Mouse (Mus musculus) monocyte, adult 2 months (primary cell): Measurements from ENCODE around the gene Prickle2.

Experiments
- DNase-seq, 2 experiments: peaks; one replicate each; pipeline ENCODE4 v3.0.0; 2022; ENCODE audit warnings: low spot score in 2 of 2, low read depth in 1 of 2

Prickle2 gene

DNA sequence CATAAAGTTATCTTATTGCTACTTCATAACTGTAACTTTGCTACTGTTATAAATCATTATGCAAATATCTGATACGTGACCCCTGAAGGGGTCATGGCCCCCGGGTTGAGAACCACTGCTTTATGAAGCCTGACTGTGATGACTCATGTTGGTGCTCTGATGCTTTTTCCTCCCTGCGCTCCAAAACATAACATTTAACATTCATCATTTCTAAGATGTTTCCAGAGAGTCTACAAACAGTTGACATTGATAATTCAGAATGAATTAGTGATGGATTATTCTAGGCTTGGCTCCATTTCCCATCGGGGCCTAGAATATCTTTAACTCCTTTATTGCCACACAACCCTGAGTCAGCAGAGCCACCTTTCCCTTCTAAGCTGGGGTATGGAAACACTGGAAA is 247.9 kb downstream of the Prickle2 start:
- no peak for DNase-seq

DNA sequence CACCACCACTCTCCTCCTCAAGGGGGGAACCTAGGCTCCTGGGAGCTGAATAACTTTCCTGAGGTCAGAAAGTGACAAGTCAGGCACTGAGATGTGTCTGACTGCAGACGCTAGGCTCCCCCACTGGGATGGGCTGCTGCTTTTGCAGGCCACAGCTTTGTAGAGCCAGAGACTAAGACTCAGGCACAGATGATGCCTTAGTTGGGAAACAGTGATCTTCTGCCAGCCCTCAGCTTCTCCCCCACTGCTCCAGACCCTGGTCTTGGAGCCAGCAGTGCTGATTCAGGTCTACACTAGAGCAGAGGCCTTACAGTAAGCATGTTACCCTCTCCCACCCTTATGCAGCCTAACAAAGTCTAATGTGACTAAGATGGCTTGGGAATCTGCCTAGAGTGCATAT is 254.5 kb downstream of the Prickle2 start:
- DNase-seq: no peak

DNA sequence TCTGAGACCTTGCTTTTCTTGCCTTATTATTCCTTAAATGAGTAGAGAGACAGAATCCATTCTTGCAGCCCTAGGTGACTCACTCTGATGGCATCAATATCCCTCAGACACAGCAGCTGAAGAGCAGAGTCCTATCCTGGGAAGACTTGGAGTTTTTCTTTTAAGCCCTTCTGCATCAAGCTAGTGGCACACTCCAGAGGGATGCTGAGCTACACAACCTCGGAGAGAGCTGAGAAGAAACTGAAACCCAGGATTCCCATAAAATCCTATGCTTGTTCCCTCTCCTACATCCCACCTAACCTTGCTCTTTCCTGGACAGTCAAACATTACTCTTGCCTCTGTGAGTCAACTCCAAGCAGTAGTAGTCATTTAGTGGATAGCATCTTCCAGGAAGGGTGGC is 256.0 kb downstream of the Prickle2 start:
- no peak for DNase-seq

DNA sequence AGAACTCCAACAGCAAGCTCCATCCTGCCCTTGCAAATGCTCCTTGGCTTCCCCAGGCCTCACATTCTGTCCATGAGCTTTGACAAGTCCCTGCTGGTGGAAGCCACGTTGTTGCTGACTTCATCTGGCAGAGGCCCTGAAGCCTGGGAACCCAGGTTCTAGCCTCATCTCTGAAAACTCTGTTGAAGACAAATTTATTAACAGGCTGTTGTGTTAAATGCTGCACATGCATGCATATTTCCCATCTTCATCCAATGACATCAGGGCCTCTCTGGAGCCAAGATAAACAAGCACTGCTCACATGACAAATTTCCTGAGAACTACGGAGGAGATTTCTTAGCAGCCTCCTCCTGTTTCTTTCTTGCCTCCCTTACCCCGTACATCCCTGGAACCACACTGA is 259.3 kb downstream of the Prickle2 start:
- DNase-seq: no peak

- no peak for DNase-seq
Observed at GRCm38 (mm10) chr6:92441205-92441604, 264.8 kb downstream of the Prickle2 start.

DNA sequence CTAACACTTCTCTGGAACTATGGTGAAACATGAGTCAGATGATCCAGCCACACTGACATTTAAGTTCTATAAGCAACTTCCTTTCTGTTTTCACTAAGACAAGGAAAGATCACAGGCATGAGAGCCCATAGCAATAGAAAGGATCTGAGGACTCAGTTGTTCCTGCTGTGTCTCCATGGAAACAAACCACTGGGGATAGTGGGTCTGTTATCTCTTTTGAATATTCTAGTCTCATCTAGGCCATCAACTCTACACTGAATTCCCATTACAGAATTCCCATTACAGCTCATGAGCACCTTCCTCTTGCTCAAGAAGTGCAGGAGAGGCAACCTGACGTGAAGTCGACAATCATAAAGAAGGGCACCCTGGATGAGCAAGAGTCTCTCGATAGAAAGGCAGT is 265.7 kb downstream of the Prickle2 start:
- no peak for DNase-seq

DNA sequence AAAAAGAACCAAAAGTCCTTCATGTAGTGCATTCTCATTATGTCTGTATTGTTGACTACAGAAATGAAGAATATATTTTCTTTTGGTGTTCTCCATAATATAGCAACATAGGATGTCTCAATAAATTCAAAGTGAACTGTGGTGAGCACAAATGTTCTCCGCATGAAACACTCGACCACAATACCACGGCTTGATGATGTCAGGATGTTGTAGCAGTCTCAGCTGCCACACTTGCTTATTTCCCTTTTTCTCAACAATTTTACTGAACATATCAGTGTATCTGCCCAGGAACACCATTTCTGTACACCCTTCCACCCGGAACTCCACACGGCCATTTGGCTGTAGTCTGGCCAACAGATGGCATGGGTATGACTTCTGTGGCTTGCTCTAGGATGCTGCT is 273.8 kb downstream of the Prickle2 start:
- DNase-seq: no peak

- no peak for DNase-seq
Observed at GRCm38 (mm10) chr6:92427406-92428171, 278.4 kb downstream of the Prickle2 start.

DNA sequence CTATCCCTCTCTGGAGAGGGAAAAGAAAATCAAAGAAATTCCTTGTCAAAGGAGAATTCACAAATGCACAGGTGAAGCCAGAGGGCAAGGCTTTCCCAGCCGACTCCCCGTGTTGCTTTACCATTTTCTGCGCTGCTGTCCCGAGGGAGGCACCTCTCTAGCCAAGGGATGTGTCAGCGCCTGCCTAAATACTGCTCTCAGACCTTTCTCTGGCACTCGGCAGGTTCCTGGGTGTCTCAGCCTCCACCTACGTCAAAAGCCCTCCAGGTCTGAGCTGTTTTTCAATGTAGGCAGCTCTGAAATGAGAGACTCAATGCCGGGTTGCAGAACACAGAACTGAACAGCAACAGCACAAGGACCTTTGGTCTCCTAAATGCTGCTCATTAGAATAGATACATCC is 280.1 kb downstream of the Prickle2 start:
- no peak for DNase-seq

DNA sequence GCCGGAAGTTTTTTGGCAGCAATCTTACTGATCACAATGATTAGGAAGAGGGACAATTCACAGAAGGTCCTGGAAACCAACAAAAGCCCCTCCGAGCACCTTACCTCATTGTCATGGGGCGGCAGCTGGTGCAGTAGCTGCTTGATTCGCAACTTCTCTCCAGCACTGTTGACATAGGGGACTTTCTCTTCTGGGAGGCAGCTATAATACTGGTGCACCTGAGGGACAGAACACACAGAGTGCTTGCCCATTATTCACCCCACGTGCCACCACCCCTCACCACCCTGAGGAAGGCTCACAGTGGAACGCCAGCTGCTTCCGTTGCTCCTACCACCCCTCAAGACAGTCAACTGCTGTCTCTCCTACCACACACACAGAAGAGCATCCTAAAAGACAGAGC is 280.5 kb downstream of the Prickle2 start:
- no peak for DNase-seq

DNA sequence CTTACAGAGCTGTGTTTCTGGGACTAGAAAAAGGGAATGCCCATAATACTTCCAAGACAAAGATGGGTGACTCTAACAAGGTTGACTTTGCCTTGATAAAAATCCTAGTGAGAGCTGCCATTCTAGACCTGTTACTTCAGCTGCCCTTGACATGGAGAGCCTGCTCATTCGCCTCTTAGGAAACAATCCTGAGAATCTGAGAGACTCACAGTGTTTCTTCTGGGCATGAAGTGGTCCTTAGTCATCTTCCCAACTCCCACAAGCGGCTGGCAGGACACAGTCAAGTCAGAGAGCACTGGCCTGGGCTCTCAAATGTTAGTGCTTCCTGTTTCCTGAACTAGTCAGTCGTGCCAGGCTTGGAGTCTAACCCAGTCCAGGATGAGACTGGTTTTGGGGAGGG is 281.0 kb downstream of the Prickle2 start:
- DNase-seq: no peak

- DNase-seq: no peak
Observed at GRCm38 (mm10) chr6:92422286-92422685, 283.7 kb downstream of the Prickle2 start.

GRCm38 (mm10) chr6:92420106-92420505 is 285.8 kb downstream of the Prickle2 start:
- no peak for DNase-seq

DNA sequence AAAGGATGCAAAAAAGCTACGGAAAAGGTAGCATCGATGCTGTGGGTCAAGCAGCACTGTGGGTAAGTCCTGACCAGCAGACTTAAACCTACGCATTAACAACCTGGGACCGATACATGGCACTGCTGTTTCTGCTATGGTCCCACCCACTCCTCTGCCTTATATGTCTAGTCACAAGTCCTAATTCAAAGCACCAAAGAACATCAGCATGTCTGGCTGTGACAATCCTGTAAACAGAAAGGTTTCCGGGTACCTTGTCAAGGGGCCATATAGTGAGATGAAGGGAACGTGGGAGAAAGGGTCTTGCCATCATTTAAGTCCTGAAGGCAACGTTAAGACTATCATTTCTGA is 290.6 kb downstream of the Prickle2 start:
- DNase-seq: no peak

DNA sequence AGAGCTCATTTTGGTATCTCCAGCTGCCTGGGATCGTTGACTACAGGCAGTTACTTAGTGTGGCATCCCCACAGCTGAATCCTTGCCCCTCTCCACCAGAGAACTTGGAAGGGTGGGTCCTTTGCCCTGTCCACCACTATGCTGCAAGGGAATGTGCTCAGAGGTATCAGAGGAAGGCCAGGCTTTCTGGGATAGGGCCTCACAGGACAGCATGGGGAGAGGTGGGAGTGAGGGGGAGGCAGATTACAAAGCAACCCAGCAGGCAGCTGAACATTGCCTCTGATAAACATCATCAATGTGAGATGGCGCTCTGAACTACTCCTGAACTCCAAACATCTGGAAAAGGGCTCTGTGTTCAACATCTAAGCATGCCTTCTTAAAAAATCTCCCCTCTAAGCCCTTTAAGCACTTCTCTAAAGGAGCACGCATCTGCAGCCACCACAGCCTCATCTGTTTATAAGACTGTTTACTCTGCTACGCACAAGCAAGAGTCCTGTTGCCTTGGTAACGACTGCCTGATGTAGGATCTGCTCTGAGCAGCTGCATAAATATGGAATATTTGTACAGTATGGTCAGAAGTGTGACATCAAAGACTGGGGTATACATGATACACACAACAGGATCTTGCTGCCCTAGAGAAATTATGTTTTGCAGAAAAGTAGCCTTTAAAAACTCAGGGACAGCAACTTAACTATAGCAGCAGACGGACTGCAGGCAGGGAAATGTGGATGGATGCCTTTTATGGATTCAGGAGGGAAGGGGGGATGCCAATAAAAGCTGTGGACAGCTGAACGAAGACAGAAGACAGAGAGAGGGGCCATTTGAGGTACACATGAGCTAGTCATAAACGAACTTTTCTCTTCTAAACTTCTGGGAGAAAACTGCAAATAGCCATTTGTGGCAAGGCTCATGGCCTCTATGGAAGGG is 291.2 kb downstream of the Prickle2 start:
- DNase-seq: no peak

GRCm38 (mm10) chr6:92413982-92414381 is 292.0 kb downstream of the Prickle2 start:
- DNase-seq: no peak

DNA sequence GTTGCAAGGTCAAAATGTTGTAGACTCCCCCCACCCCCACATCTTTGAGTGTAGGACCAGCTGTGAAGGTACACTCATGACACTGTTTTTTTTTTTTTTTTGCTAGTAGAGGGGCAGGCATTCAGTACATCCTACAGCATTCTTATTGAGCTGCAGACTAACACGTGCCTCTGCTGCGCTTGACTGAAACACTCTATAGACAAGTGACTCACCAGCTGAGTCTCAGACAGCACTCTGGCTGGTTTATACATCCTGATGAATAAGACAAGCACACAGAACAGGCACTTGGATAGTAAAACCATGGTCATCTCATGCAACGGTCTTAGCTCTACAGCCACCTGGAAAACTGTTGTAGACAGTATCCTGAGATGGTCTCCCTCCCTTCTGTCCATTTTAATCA is 296.2 kb downstream of the Prickle2 start:
- no peak for DNase-seq

GRCm38 (mm10) chr6:92407259-92407658 is 298.7 kb downstream of the Prickle2 start:
- no peak for DNase-seq

GRCm38 (mm10) chr6:92405571-92405970 is 300.4 kb downstream of the Prickle2 start:
- no peak for DNase-seq

- no peak for DNase-seq
Observed at GRCm38 (mm10) chr6:92397876-92398275, 308.1 kb downstream of the Prickle2 start.

DNA sequence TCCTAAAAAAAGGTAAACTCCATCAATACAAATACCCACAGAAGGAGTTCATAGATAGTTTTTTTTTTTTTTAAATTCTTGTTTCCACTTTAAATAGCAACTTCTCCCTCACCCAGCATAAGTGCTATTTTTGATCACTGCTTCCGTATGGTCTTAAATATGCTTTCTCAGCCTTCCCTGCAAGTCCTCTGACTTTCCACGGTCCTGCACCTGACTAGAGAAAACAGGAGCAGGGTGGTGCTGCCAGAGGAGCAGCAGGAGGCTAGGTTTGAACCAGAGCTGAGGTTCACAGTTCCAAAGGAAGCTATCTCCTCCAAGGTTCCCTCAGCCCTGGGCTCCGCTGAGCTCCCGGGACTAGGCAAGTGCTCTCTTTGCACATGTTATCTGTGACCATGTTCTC is 310.4 kb downstream of the Prickle2 start:
- no peak for DNase-seq

GRCm38 (mm10) chr6:92395143-92395542 is 310.8 kb downstream of the Prickle2 start:
- DNase-seq: no peak
